Mouse (Mus musculus) kidney, adult 10 weeks (tissue): ENCODE results near the gene Odam. TPM values are rescaled to one million over a fixed set of nuclear protein-coding genes. Genes with fewer than 3 reads are reported as not detected.

ENCODE experiments used
- polyA plus RNA-seq: library from polyadenylated mRNA; stranded (reverse); fragments of 350-450 nt; fragmentation: Illumina TruSeq; extraction: RNeasy Lipid Tissue Mini Kit (QIAGEN cat#74804); gene quantifications from one replicate; pipeline ENCODE4 v1.2.3, GENCODE M21; 2014; ENCODE audit warnings: low read depth, low replicate concordance

Gene Odam
- polyA plus RNA-seq: not detected

GRCm38 (mm10) chr5:87884729-87885128, at the start of gene Odam:
Gene Odam, plus strand, starts transcription at chr5:87885029.

GRCm38 (mm10) chr5:87925372-87925771, 40.5 kb downstream of the Odam start, which contains the start of gene Csn3:
Gene Csn3, plus strand, starts transcription at chr5:87925579.

Other genes with a start within 250 kb of the Odam start
- not detected for gene Csn1s1, start 218.8 kb upstream of the Odam start, polyA plus RNA-seq
- not detected for gene Csn2, start 185.4 kb upstream of the Odam start, polyA plus RNA-seq
- gene Csn1s2a, start 110.5 kb upstream of the Odam start, polyA plus RNA-seq: not detected
- gene Csn1s2b, start 76.9 kb upstream of the Odam start, polyA plus RNA-seq: not detected
- not detected for gene Prr27, start 59.3 kb upstream of the Odam start, polyA plus RNA-seq
- not detected for gene Csn3, start 40.5 kb downstream of the Odam start, polyA plus RNA-seq
- not detected for gene 2310003L06Rik, start 84.4 kb downstream of the Odam start, polyA plus RNA-seq
- gene Gm28434, start 84.5 kb downstream of the Odam start, polyA plus RNA-seq: not detected
- gene Cabs1, start 94.4 kb downstream of the Odam start, polyA plus RNA-seq: 0.28 TPM
- not detected for gene Smr3a, start 117.5 kb downstream of the Odam start, polyA plus RNA-seq
- gene Smr2, start 201.5 kb downstream of the Odam start, polyA plus RNA-seq: not detected
- not detected for gene Gm11116, start 226.5 kb downstream of the Odam start, polyA plus RNA-seq